Mouse (Mus musculus): Measurements from ENCODE around the gene Xrcc4.
A peak's percentile ranks its signal among the peaks of the same experiment; 100 is the strongest.
"Not testable (repeated sequence)": the region's sequence is repeated elsewhere in the genome, so short reads cannot be mapped to it uniquely, and the experiment has no call there.

Gene Xrcc4

DNA sequence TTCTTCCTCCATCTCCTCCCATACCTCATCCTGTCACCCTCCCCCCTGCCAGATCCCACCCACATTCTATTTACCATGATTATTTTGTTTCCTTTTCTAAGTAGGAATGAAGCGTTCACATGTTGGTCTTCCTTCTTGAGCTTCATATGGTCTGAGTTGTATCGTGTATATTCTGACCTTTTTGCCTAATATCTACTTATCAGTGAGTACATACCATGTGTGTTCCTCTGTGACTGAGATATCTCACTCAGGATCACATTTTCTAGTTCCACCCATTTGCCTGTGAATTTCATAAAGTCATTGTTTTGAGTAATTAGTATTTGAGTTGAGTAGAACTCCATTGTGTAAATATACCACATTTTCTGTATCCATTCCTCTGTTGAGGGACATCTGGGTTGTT, 277.2 kb downstream of the Xrcc4 start:
- no peak for DNase-seq (ENCODE audit: low spot score)

DNA sequence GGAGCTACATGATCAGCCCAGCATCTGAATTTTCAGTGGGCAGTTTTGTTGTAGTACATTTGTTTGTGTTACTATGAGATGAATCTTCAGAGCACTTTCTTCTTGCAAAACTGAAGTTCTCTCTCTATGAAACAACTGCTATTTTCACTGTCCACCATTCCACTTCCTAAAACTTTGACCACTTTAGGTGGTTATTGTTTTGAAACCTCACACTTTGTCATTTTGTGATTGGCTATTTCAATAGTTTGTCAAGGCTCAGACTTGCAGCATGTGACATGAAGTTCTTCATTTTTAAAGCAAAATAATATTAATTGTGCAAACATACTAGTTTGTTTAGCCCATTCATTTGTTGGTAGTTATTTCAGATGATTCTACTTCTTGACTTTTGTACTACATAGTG, 280.4 kb downstream of the Xrcc4 start:
- no peak for DNase-seq (ENCODE audit: low spot score)

DNA sequence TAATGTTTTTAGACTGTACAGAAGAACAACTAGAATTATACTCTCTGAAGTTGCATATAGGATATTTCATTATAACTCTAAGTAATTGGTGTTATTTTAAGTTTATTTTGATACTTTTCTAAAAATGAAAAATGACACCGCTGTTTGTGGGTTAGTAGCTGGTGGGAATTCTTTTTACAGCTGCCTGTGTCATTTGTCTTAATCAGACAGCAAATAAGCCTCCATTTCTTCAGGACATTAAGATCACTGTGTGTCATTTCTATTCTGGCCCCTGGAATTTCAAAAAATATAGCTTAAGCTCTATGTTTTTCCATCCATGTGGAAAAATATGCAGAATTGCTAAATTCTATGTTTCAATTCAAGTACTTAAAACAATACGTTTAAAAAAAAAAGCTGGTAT, 287.5 kb downstream of the Xrcc4 start:
- DNase-seq (ENCODE audit: low spot score): no peak

DNA sequence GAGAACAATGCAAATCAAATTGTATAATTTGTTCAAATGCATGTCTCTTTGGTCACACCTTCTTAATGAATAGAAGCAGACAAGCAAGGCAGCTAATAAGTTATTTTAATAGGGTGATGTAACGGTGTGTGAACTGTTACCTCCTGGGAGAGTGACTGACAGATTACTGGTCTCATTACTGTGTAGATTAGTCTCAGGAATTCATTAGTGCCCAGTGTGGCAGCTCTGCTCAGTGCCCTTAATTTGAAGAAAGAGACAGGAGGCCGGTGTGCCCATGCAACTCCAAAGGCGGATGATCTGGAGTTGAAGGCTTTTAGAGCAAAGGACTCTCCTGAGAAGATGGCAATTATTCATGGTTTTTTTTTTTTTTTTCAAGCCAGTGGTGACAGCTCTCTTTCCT, 291.7 kb downstream of the Xrcc4 start:
- DNase-seq (ENCODE audit: low spot score): peak; percentile 23

DNA sequence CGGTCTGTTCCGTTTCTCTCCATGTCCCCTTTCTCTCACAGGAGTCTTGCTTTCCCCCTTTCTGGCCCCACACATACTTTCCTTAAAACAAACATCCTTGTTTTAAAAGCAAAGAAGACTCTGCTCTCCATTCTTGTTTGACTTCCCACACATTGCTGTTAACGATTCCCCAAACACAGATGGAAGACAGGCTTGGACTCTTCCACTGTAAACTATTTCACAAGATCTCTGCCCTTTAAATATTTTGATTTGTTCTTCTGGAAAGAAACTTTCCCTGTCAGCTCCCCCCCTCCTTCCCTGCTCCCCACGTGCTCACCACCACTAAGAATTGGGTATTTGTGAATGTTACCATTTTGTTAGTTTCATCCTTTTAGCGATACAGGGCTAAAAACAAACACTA, 297.9 kb downstream of the Xrcc4 start:
- DNase-seq (ENCODE audit: low spot score): peak; percentile 47

- no peak for DNase-seq (ENCODE audit: low spot score)
Observed at GRCm38 (mm10) chr13:89782886-89783285, 306.5 kb downstream of the Xrcc4 start.

DNA sequence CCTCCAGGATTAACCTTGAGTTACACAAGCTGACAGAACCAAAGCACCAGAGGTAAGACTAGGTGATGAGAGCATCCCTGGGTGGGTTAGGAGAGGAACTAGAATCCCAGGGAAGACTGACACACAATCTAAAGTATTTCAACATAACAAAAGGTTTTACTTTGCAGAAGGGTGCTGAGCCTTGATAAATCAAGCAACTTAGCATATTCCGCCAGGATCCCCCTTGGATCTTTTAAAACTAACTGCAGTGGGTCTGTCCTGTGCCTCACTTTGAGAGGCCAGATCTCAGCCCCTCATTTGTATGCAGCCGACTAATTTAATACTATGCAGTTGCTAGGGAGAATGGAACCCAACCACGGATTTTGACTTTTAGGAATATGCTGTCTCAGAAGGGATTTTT, 309.1 kb downstream of the Xrcc4 start:
- no peak for DNase-seq (ENCODE audit: low spot score)

DNA sequence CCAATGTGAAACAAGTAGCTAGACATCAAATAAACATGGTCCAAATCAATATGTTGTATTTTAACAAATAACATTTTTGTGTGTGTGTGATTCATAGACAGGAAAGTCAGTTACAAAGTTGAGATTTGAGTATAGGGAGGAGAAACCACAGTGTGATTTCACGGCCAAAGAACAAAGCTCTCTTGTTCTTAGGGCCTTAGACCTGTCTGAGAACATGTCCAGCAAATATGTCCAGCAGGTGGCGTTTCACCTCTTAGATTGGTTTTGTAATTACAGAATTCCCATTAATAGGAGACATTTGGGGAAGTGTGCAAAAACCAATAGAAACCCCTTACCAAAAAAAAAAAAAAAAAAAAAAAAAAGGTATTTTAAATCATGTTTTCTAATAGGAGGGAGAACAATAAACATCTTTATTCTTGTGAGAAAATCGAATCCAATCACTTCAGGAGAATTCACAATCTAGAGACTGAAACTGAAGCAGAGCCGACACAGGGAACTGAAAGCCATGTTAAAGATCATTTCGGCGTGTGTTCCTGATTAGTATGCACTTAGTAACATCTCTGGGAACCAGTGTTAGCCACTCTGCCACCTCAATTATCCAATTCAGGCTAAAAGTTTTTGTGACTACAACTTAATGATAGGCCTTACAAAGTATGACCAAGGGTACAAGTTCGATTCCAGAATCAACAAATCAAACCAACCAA, 310.0 kb downstream of the Xrcc4 start:
- DNase-seq (ENCODE audit: low spot score): peak; percentile 91

GRCm38 (mm10) chr13:89777764-89778163, 311.6 kb downstream of the Xrcc4 start:
- DNase-seq (ENCODE audit: low spot score): no peak

GRCm38 (mm10) chr13:89777146-89777545, 312.3 kb downstream of the Xrcc4 start:
- no peak for DNase-seq (ENCODE audit: low spot score)

GRCm38 (mm10) chr13:89766551-89766950, 322.9 kb downstream of the Xrcc4 start:
- DNase-seq (ENCODE audit: low spot score): no peak

GRCm38 (mm10) chr13:89765966-89766365, 323.4 kb downstream of the Xrcc4 start:
- no peak for DNase-seq (ENCODE audit: low spot score)

GRCm38 (mm10) chr13:89762339-89762738, 327.1 kb downstream of the Xrcc4 start:
- DNase-seq (ENCODE audit: low spot score): no peak

- no peak for DNase-seq (ENCODE audit: low spot score)
Observed at GRCm38 (mm10) chr13:89756347-89756746, 333.1 kb downstream of the Xrcc4 start.

- DNase-seq (ENCODE audit: low spot score): not testable (repeated sequence)
Observed at GRCm38 (mm10) chr13:89750562-89750961, 338.8 kb downstream of the Xrcc4 start.

- no peak for DNase-seq (ENCODE audit: low spot score)
Observed at GRCm38 (mm10) chr13:89743201-89743600, 346.2 kb downstream of the Xrcc4 start.

- peak; percentile 73 for DNase-seq (ENCODE audit: low spot score)
Observed at GRCm38 (mm10) chr13:89742686-89743200, 346.7 kb downstream of the Xrcc4 start.

- DNase-seq (ENCODE audit: low spot score): peak; percentile 86
Observed at GRCm38 (mm10) chr13:89741766-89742685, 347.4 kb downstream of the Xrcc4 start, which contains the start of gene Vcan. Gene Vcan (minus strand): TSS chr13:89742509.

- peak; percentile 82 for DNase-seq (ENCODE audit: low spot score)
Observed at GRCm38 (mm10) chr13:89741116-89741551, 348.3 kb downstream of the Xrcc4 start.

- peak; percentile 93 for DNase-seq (ENCODE audit: low spot score)
Observed at GRCm38 (mm10) chr13:89740243-89741115, 348.9 kb downstream of the Xrcc4 start.

GRCm38 (mm10) chr13:89739696-89740242, 349.6 kb downstream of the Xrcc4 start:
- no peak for DNase-seq (ENCODE audit: low spot score)
